Mouse (Mus musculus) E14TG2a.4 (cell line): Measurements from ENCODE around the gene Lefty2.

Source experiments
- H3K27me3 ChIP-seq: 2 replicates; pipeline ENCODE4 v1.6.1; 2014; ENCODE audit warnings: low read length, control low read depth; ENCODE audit not compliant: insufficient read depth
- H3K36me3 ChIP-seq: 2 replicates; pipeline ENCODE4 v1.6.1; 2014; ENCODE audit warnings: low read length, control low read depth; ENCODE audit not compliant: insufficient read depth
- H3K4me1 ChIP-seq: replicated peaks from 2 replicates; pipeline ENCODE4 v1.6.1; 2014; ENCODE audit warnings: low read depth, low read length, control low read depth
- H3K4me3 ChIP-seq: replicated peaks from 2 replicates; pipeline ENCODE4 v1.5.1; 2014; ENCODE audit warnings: mild to moderate bottlenecking, low read length
- H3K9me3 ChIP-seq: 2 replicates; pipeline ENCODE4 v1.6.1; 2014; ENCODE audit warnings: low read length, control low read depth
- CTCF ChIP-seq: conservative IDR thresholded peaks from 2 replicates; pipeline ENCODE4 v1.5.1; 2014; ENCODE audit warnings: low read length
- NANOG ChIP-seq: IDR thresholded peaks from 2 replicates; pipeline ENCODE4 v1.6.1; 2014; ENCODE audit warnings: borderline replicate concordance, low read length, mixed read lengths
- POU5F1 ChIP-seq: IDR thresholded peaks from 2 replicates; pipeline ENCODE4 v1.6.1; 2014; ENCODE audit warnings: low read length, borderline replicate concordance

Lefty2 gene

GRCm38 (mm10) chr1:180866001-180866400 is 26.9 kb upstream of the Lefty2 start:
- TF ChIP-seq POU5F1 (no peak), NANOG (no peak), CTCF (no peak)
- H3K4me1 ChIP-seq = peaks cover 58% of the 10 kb centered on the region
- no peak overlapping the region for H3K4me3 ChIP-seq
- peaks cover 75% of the 10 kb centered on the region for H3K36me3 ChIP-seq
- H3K27me3 ChIP-seq = no peaks in the 10 kb centered on the region
- H3K9me3 ChIP-seq = no peaks in the 10 kb centered on the region

GRCm38 (mm10) chr1:180870122-180870650 is 22.7 kb upstream of the Lefty2 start:
- TF ChIP-seq NANOG (no peak), POU5F1 (no peak), CTCF (no peak)
- Histone ChIP-seq H3K4me1 (peaks cover 57% of the 10 kb centered on the region), H3K36me3 (peaks cover 35% of the 10 kb centered on the region), H3K4me3 (no peak overlapping the region), H3K9me3 (no peaks in the 10 kb centered on the region), H3K27me3 (peaks cover 6% of the 10 kb centered on the region; the same call in 1 of the 2 replicates)

GRCm38 (mm10) chr1:180873861-180874484 is 18.9 kb upstream of the Lefty2 start:
- H3K4me3 ChIP-seq = no peak overlapping the region
- peaks cover 11% of the 10 kb centered on the region for H3K9me3 ChIP-seq
- peaks cover 59% of the 10 kb centered on the region for H3K4me1 ChIP-seq
- TF ChIP-seq NANOG (no peak), POU5F1 (no peak), CTCF (peak; percentile 64)
- H3K36me3 ChIP-seq = peaks cover 7% of the 10 kb centered on the region; the same call in 1 of the 2 replicates
- H3K27me3 ChIP-seq = peaks cover 6% of the 10 kb centered on the region; the same call in 1 of the 2 replicates

GRCm38 (mm10) chr1:180874615-180875014 is 18.3 kb upstream of the Lefty2 start:
- Histone ChIP-seq H3K36me3 (peaks cover 9% of the 10 kb centered on the region; the same call in 1 of the 2 replicates), H3K27me3 (peaks cover 6% of the 10 kb centered on the region; the same call in 1 of the 2 replicates), H3K4me3 (0 out of 2 replicates have a peak overlapping the region, but pooled peaks have one; percentile 10), H3K4me1 (peaks cover 59% of the 10 kb centered on the region), H3K9me3 (peaks cover 11% of the 10 kb centered on the region)
- no peak for TF ChIP-seq NANOG
- TF ChIP-seq POU5F1 = no peak
- no peak for TF ChIP-seq CTCF

- Histone ChIP-seq H3K36me3 (peaks cover 9% of the 10 kb centered on the region; the same call in 1 of the 2 replicates), H3K27me3 (peaks cover 6% of the 10 kb centered on the region; the same call in 1 of the 2 replicates), H3K4me3 (0 out of 2 replicates have a peak overlapping the region, but pooled peaks have one; percentile 10), H3K9me3 (peaks cover 11% of the 10 kb centered on the region), H3K4me1 (peaks cover 54% of the 10 kb centered on the region)
- TF ChIP-seq NANOG (no peak), POU5F1 (no peak), CTCF (no peak)
Measured at GRCm38 (mm10) chr1:180875126-180875525, 17.8 kb upstream of the Lefty2 start.

GRCm38 (mm10) chr1:180877466-180877865 is 15.4 kb upstream of the Lefty2 start:
- no peak for TF ChIP-seq POU5F1
- TF ChIP-seq CTCF = peak; percentile 52
- H3K36me3 ChIP-seq = peaks cover 9% of the 10 kb centered on the region; the same call in 1 of the 2 replicates
- H3K27me3 ChIP-seq = peaks cover 6% of the 10 kb centered on the region; the same call in 1 of the 2 replicates
- H3K4me1 ChIP-seq = peaks cover 48% of the 10 kb centered on the region
- peaks cover 11% of the 10 kb centered on the region for H3K9me3 ChIP-seq
- H3K4me3 ChIP-seq = no peak overlapping the region

GRCm38 (mm10) chr1:180881768-180882167 is 11.1 kb upstream of the Lefty2 start:
- Histone ChIP-seq H3K36me3 (peaks cover 9% of the 10 kb centered on the region; the same call in 1 of the 2 replicates), H3K27me3 (no peaks in the 10 kb centered on the region)

GRCm38 (mm10) chr1:180883731-180884130 is 9.2 kb upstream of the Lefty2 start:
- peaks cover 5% of the 10 kb centered on the region; the same call in 1 of the 2 replicates for H3K36me3 ChIP-seq
- no peak for TF ChIP-seq CTCF
- no peak for TF ChIP-seq NANOG
- TF ChIP-seq POU5F1 = no peak
- H3K27me3 ChIP-seq = no peaks in the 10 kb centered on the region
- H3K9me3 ChIP-seq = no peaks in the 10 kb centered on the region
- H3K4me3 ChIP-seq = peak overlapping the region; percentile 62
- H3K4me1 ChIP-seq = peaks cover 65% of the 10 kb centered on the region

More at GRCm38 (mm10) chr1:180881768-180882167, 11.1 kb upstream of the Lefty2 start:
- Histone ChIP-seq H3K4me1 (peaks cover 61% of the 10 kb centered on the region), H3K4me3 (no peak overlapping the region), H3K9me3 (peaks cover 9% of the 10 kb centered on the region)
- no peak for TF ChIP-seq CTCF
- no peak for TF ChIP-seq POU5F1
- TF ChIP-seq NANOG = no peak

GRCm38 (mm10) chr1:180884484-180884883 is 8.4 kb upstream of the Lefty2 start:
- H3K4me1 ChIP-seq = peaks cover 63% of the 10 kb centered on the region
- H3K36me3 ChIP-seq = no peaks in the 10 kb centered on the region
- no peaks in the 10 kb centered on the region for H3K9me3 ChIP-seq
- H3K4me3 ChIP-seq = peak overlapping the region; percentile 62
- no peak for TF ChIP-seq CTCF
- no peak for TF ChIP-seq NANOG
- TF ChIP-seq POU5F1 = no peak
- no peaks in the 10 kb centered on the region for H3K27me3 ChIP-seq
